Mouse (Mus musculus) stomach, embryonic 15.5 days (tissue): ENCODE data around the gene Tsc22d1. TPM values are rescaled to one million over a fixed set of nuclear protein-coding genes. Genes with fewer than 3 reads are reported as not detected.

Experiments used
- ATAC-seq: fragments of 200-750 bp; cut with Nextera tagmentation; 2 replicates; pipeline ENCODE4 v1.8.0; 2017; ENCODE audit warnings: low read depth, moderate number of reproducible peaks, moderate TSS enrichment; ENCODE audit not compliant: insufficient read depth, low FRiP score
- H3K27ac ChIP-seq: fragments of 300-500 bp; sonication (generic); 2 replicates; pipeline ENCODE4 v1.5.1; 2015; ENCODE audit warnings: mild to moderate bottlenecking, inconsistent platforms
- H3K27me3 ChIP-seq: fragments of 300-500 bp; sonication (generic); replicated peaks from 2 replicates; pipeline ENCODE4 v1.6.1; 2015; ENCODE audit warnings: inconsistent platforms
- H3K36me3 ChIP-seq: fragments of 300-500 bp; sonication (generic); 2 replicates; pipeline ENCODE4 v1.6.1; 2015; ENCODE audit warnings: inconsistent platforms
- H3K4me1 ChIP-seq: fragments of 300-500 bp; sonication (generic); 2 replicates; pipeline ENCODE4 v1.6.1; 2015; ENCODE audit warnings: inconsistent platforms
- H3K4me2 ChIP-seq: fragments of 300-500 bp; sonication (generic); 2 replicates; pipeline ENCODE4 v1.6.1; 2015; ENCODE audit warnings: mild to moderate bottlenecking, inconsistent platforms
- H3K4me3 ChIP-seq: fragments of 300-500 bp; sonication (generic); replicated peaks from 2 replicates; pipeline ENCODE4 v1.5.1; 2015; ENCODE audit warnings: inconsistent platforms
- H3K9ac ChIP-seq: fragments of 300-500 bp; sonication (generic); 2 replicates; pipeline ENCODE4 v1.6.1; 2015; ENCODE audit warnings: inconsistent platforms
- H3K9me3 ChIP-seq: fragments of 300-500 bp; sonication (generic); 2 replicates; pipeline ENCODE4 v1.6.1; 2016; ENCODE audit warnings: inconsistent platforms
- WGBS: fragments of 180-500 bp; shearing (Covaris S2); methylation state at CpG from one replicate; pipeline ENCODE4 v1.1.7; 2015; 5-methylcytosine and 5-hydroxymethylcytosine counted together
- polyA plus RNA-seq: library from polyadenylated mRNA; unstranded; fragments of >200 nt; fragmentation: Nextera tagmentation; extraction: Ambion mirVana; gene quantifications from 2 replicates; pipeline ENCODE4 v1.2.1, GENCODE M21; 2015

Tsc22d1 gene
- 474 and 525 TPM in 2 replicates for polyA plus RNA-seq

- 1% methylated on average over 94 of the region's 128 CpGs for WGBS
- peak within 1 kb of the TSS; percentile 93 for H3K4me2 ChIP-seq
- H3K27me3 ChIP-seq: no peaks in the 10 kb centered on the region
- H3K27ac ChIP-seq: peak within 1 kb of the TSS; percentile 98
- H3K9me3 ChIP-seq: no peaks in the 10 kb centered on the region
- ATAC-seq: peak; percentile 1; the same call in 1 of the 2 replicates
- peak within 1 kb of the TSS; percentile 96 for H3K9ac ChIP-seq
- peaks cover 38% of the 10 kb centered on the region for H3K4me1 ChIP-seq
- H3K4me3 ChIP-seq: peak within 1 kb of the TSS; percentile 84
- H3K36me3 ChIP-seq: peaks cover 14% of the 10 kb centered on the region; the same call in 1 of the 2 replicates
Observed at GRCm38 (mm10) chr14:76414862-76415780, at the start of gene Tsc22d1. TSS of gene Tsc22d1 (plus strand) at chr14:76414961.

GRCm38 (mm10) chr14:76373638-76374037 is 41.1 kb upstream of the Tsc22d1 start:
- no peak overlapping the region for H3K27ac ChIP-seq
- no peak for ATAC-seq
- no peaks in the 10 kb centered on the region for H3K36me3 ChIP-seq
- no peak overlapping the region for H3K4me3 ChIP-seq
- WGBS: 85% methylated on average over 6 of the region's 6 CpGs
- H3K4me2 ChIP-seq: no peak overlapping the region
- no peak overlapping the region for H3K9ac ChIP-seq
- no peaks in the 10 kb centered on the region for H3K27me3 ChIP-seq
- no peaks in the 10 kb centered on the region for H3K4me1 ChIP-seq
- H3K9me3 ChIP-seq: no peaks in the 10 kb centered on the region

GRCm38 (mm10) chr14:76374601-76375000 is 40.2 kb upstream of the Tsc22d1 start:
- Histone ChIP-seq H3K4me1 (no peaks in the 10 kb centered on the region), H3K4me2 (no peak overlapping the region), H3K36me3 (no peaks in the 10 kb centered on the region), H3K9ac (no peak overlapping the region), H3K4me3 (no peak overlapping the region), H3K27ac (no peak overlapping the region), H3K9me3 (no peaks in the 10 kb centered on the region), H3K27me3 (no peaks in the 10 kb centered on the region)
- no peak for ATAC-seq
- WGBS: 63% methylated on average over 6 of the region's 6 CpGs

- 72% methylated on average over 5 of the region's 5 CpGs for WGBS
- no peaks in the 10 kb centered on the region for H3K9me3 ChIP-seq
Observed at GRCm38 (mm10) chr14:76376561-76376960, 38.2 kb upstream of the Tsc22d1 start.

GRCm38 (mm10) chr14:76379411-76379810 is 35.4 kb upstream of the Tsc22d1 start:
- Histone ChIP-seq H3K36me3 (no peaks in the 10 kb centered on the region), H3K4me2 (no peak overlapping the region), H3K27me3 (no peaks in the 10 kb centered on the region), H3K4me1 (no peaks in the 10 kb centered on the region), H3K9ac (no peak overlapping the region), H3K27ac (no peak overlapping the region), H3K9me3 (no peaks in the 10 kb centered on the region), H3K4me3 (no peak overlapping the region)
- WGBS: 91% methylated on average over 3 of the region's 3 CpGs
- ATAC-seq: no peak

More at GRCm38 (mm10) chr14:76376561-76376960, 38.2 kb upstream of the Tsc22d1 start:
- Histone ChIP-seq H3K27ac (no peak overlapping the region), H3K27me3 (no peaks in the 10 kb centered on the region), H3K9ac (no peak overlapping the region), H3K4me2 (no peak overlapping the region), H3K4me3 (no peak overlapping the region), H3K36me3 (no peaks in the 10 kb centered on the region), H3K4me1 (no peaks in the 10 kb centered on the region)
- ATAC-seq: no peak

- Histone ChIP-seq H3K4me2 (no peak overlapping the region), H3K9ac (no peak overlapping the region), H3K9me3 (no peaks in the 10 kb centered on the region), H3K4me3 (no peak overlapping the region), H3K27me3 (no peaks in the 10 kb centered on the region), H3K27ac (no peak overlapping the region), H3K4me1 (no peaks in the 10 kb centered on the region), H3K36me3 (no peaks in the 10 kb centered on the region)
- 65% methylated on average over 7 of the region's 7 CpGs for whole genome bisulfite sequencing
- no peak for ATAC-seq
Observed at GRCm38 (mm10) chr14:76388025-76388424, 26.7 kb upstream of the Tsc22d1 start.

GRCm38 (mm10) chr14:76398251-76398650 is 16.5 kb upstream of the Tsc22d1 start:
- no peaks in the 10 kb centered on the region for H3K36me3 ChIP-seq
- no peaks in the 10 kb centered on the region for H3K27me3 ChIP-seq
- H3K27ac ChIP-seq: no peak overlapping the region
- H3K9me3 ChIP-seq: no peaks in the 10 kb centered on the region
- H3K4me3 ChIP-seq: no peak overlapping the region
- H3K4me1 ChIP-seq: no peaks in the 10 kb centered on the region
- H3K4me2 ChIP-seq: no peak overlapping the region
- ATAC-seq: no peak
- H3K9ac ChIP-seq: no peak overlapping the region

GRCm38 (mm10) chr14:76402574-76402973 is 12.2 kb upstream of the Tsc22d1 start:
- H3K9ac ChIP-seq: no peak overlapping the region
- H3K9me3 ChIP-seq: no peaks in the 10 kb centered on the region
- no peak overlapping the region for H3K4me2 ChIP-seq
- no peaks in the 10 kb centered on the region for H3K4me1 ChIP-seq
- no peaks in the 10 kb centered on the region for H3K36me3 ChIP-seq
- ATAC-seq: no peak
- H3K27me3 ChIP-seq: no peaks in the 10 kb centered on the region
- no peak overlapping the region for H3K4me3 ChIP-seq
- WGBS: 91% methylated on average over 4 of the region's 4 CpGs
- H3K27ac ChIP-seq: no peak overlapping the region

GRCm38 (mm10) chr14:76409111-76409510 is 5.7 kb upstream of the Tsc22d1 start:
- no peak overlapping the region for H3K27ac ChIP-seq
- no peak overlapping the region for H3K9ac ChIP-seq
- H3K4me3 ChIP-seq: no peak overlapping the region
- H3K27me3 ChIP-seq: no peaks in the 10 kb centered on the region
- 0 out of 2 replicates have a peak, but pooled peaks cover 4% of the 10 kb centered on the region for H3K4me1 ChIP-seq
- ATAC-seq: no peak
- H3K9me3 ChIP-seq: no peaks in the 10 kb centered on the region
- no peaks in the 10 kb centered on the region for H3K36me3 ChIP-seq
- 41% methylated on average over 8 of the region's 8 CpGs for WGBS
- no peak overlapping the region for H3K4me2 ChIP-seq

- Histone ChIP-seq H3K27me3 (no peaks in the 10 kb centered on the region), H3K9me3 (no peaks in the 10 kb centered on the region), H3K4me2 (peak overlapping the region; percentile 93), H3K27ac (peak overlapping the region; percentile 98), H3K9ac (peak overlapping the region; percentile 56), H3K36me3 (peaks cover 14% of the 10 kb centered on the region; the same call in 1 of the 2 replicates), H3K4me3 (peak overlapping the region; percentile 84), H3K4me1 (peaks cover 32% of the 10 kb centered on the region)
- no peak for ATAC-seq
- WGBS: 2% methylated on average over 10 of the region's 10 CpGs
Observed at GRCm38 (mm10) chr14:76413773-76414121, 1.0 kb upstream of the Tsc22d1 start.

GRCm38 (mm10) chr14:76414122-76414861 is 469 bp upstream of the Tsc22d1 start:
- peak; percentile 91 for ATAC-seq
- Histone ChIP-seq H3K27ac (peak overlapping the region; percentile 98), H3K9me3 (no peaks in the 10 kb centered on the region), H3K4me1 (peaks cover 34% of the 10 kb centered on the region), H3K27me3 (no peaks in the 10 kb centered on the region), H3K36me3 (peaks cover 14% of the 10 kb centered on the region; the same call in 1 of the 2 replicates), H3K4me3 (peak overlapping the region; percentile 84), H3K9ac (peak overlapping the region; percentile 96), H3K4me2 (peak overlapping the region; percentile 93)
- WGBS: under 1% methylated on average over 49 of the region's 81 CpGs
